Comparison of ENCODE assay signal across 8 mouse cellular contexts in genomic region chr5:75157038-75157437, GRCm38 (mm10). TPM values are rescaled to one million over a fixed set of nuclear protein-coding genes. Genes with fewer than 3 reads are reported as not detected.
DNase-seq lines count a peak whose midpoint lies in the region; ATAC-seq lines count a peak whose summit lies in the region.

No protein-coding gene starts in this region.

- H3K4me3 ChIP-seq in embryonic facial prominence, embryonic 12.5 days, result peak overlapping the region; percentile 79

- WGBS in embryonic facial prominence, embryonic 12.5 days, result 0% methylated on average over 3 of the region's 3 CpGs

- intact Hi-C loops in heart, postnatal 14 days (cut with DNase I), result loop anchor here (2.0 to 10.0 kb wide), 8 partner anchors 452 to 1470 kb away; partner anchors contain the start of genes Fip1l1, Lnx1 and Usp46

- peak overlapping the region; percentile 76 for H3K4me2 ChIP-seq in embryonic facial prominence, embryonic 12.5 days (replicated peaks)

- peaks cover 14% of the 10 kb centered on the region for H3K36me3 ChIP-seq in embryonic facial prominence, embryonic 12.5 days
- H3K36me3 ChIP-seq in splenic B cell, adult 2 months (ENCODE audit: control insufficient read depth, insufficient read depth, low read length, poor library complexity, severe bottlenecking), result no peaks in the 10 kb centered on the region

- DNase-seq in layer of hippocampus, adult 11-12 months (ENCODE audit: low spot score), result peak; percentile 61
- DNase-seq in layer of hippocampus, postnatal 25 days (ENCODE audit: extremely low spot score in 1 of 2, low spot score in 1 of 2), result no peak
- DNase-seq in adrenal gland, postnatal 10 days, result peak; percentile 60
- DNase-seq in heart, postnatal 14 days, result peak; percentile 50 to 70
- peak; percentile 41 to 83 for DNase-seq in layer of hippocampus, adult 18-20 months (ENCODE audit: low spot score in 2 of 2)
- DNase-seq in lung, postnatal 36 days, result peak; percentile 76
- DNase-seq in splenic B cell, adult 2 months (ENCODE audit: low read depth, low spot score), result peak; percentile 78

- H3K9ac ChIP-seq in embryonic facial prominence, embryonic 12.5 days, result peak overlapping the region; percentile 95

- H3K27me3 ChIP-seq in embryonic facial prominence, embryonic 12.5 days, result no peaks in the 10 kb centered on the region; the same call in 1 of the 2 replicates
- H3K27me3 ChIP-seq in splenic B cell, adult 2 months (ENCODE audit: control insufficient read depth, insufficient read depth, low read length, poor library complexity, severe bottlenecking), result no peaks in the 10 kb centered on the region

- no peak for ATAC-seq in embryonic facial prominence, embryonic 12.5 days (ENCODE audit: insufficient number of reproducible peaks, insufficient read depth, low FRiP score, low TSS enrichment)

- peak overlapping the region; percentile 100 for H3K27ac ChIP-seq in embryonic facial prominence, embryonic 12.5 days

- peaks cover 20% of the 10 kb centered on the region for H3K4me1 ChIP-seq in embryonic facial prominence, embryonic 12.5 days

- no peaks in the 10 kb centered on the region for H3K9me3 ChIP-seq in embryonic facial prominence, embryonic 12.5 days

RNA-seq across cellular contexts. Expression of gene Pdgfra, which starts 4.9 kb away (rescaled TPM):
- total RNA-seq in layer of hippocampus, postnatal 25 days (2021), result 10 to 100 TPM; 44.3 to 45.7 TPM
- total RNA-seq in adrenal gland, postnatal 10 days (2021), result 10 to 100 TPM; 32.1 to 35.6 TPM
- polyA plus RNA-seq in embryonic facial prominence, embryonic 12.5 days (2016; fragmentation: Nextera tagmentation; extraction: Ambion mirVana), result 125 and 127 TPM in 2 replicates
- 10 to 100 TPM; 35.3 to 44.0 TPM for total RNA-seq in heart, postnatal 14 days (2021)
- 10 to 100 TPM; 31.8 to 33.5 TPM for total RNA-seq in layer of hippocampus, adult 18-20 months (2021)

Comparison
In these comparisons a context has a peak if more than half of its experiments do, and no peak if none do; other contexts are left out.
1. DNase-seq: peak in layer of hippocampus, adult 11-12 months (single experiment), adrenal gland, postnatal 10 days (single experiment), heart, postnatal 14 days (2 of 2), layer of hippocampus, adult 18-20 months (2 of 2), lung, postnatal 36 days (single experiment) and splenic B cell, adult 2 months (single experiment); none in layer of hippocampus, postnatal 25 days (0 of 2).